Mouse (Mus musculus): ENCODE results near the gene Btn2a2. TPM values are rescaled to one million over a fixed set of nuclear protein-coding genes. Genes with fewer than 3 reads are reported as not detected.
A peak's percentile ranks its signal among the peaks of the same experiment; 100 is the strongest.

The Btn2a2 gene
- polyA plus RNA-seq, 1 experiment from 2014 or later: 0.14 TPM

GRCm38 (mm10) chr13:23503797-23504196, 15.1 kb upstream of the Btn2a2 start:
- DNase-seq (ENCODE audit: low spot score) (peak; percentile 80), ATAC-seq (replicated peaks; ENCODE audit: low FRiP score, low TSS enrichment, low read depth) (no peak)
- no peak overlapping the region for H3K9ac ChIP-seq (ENCODE audit: low read length)
- H3K4me1 ChIP-seq (replicated peaks; ENCODE audit: control insufficient read depth, insufficient read depth, low read length): peaks cover 19% of the 10 kb centered on the region
- no peak overlapping the region for H3K27ac ChIP-seq (ENCODE audit: low read depth)
- H3K4me3 ChIP-seq (ENCODE audit: low read depth, low read length): no peak overlapping the region
- H3K27me3 ChIP-seq (replicated peaks; ENCODE audit: control insufficient read depth, insufficient read depth, low read length): no peaks in the 10 kb centered on the region
- no peaks in the 10 kb centered on the region for H3K9me3 ChIP-seq (ENCODE audit: control insufficient read depth, low read length)
- no peaks in the 10 kb centered on the region for H3K36me3 ChIP-seq (ENCODE audit: control insufficient read depth, insufficient read depth, low read length)
- WGBS: 7% methylated on average over 9 of the region's 9 CpGs
- peak overlapping the region; percentile 29; the same call in 1 of the 2 replicates for H3K4me2 ChIP-seq (ENCODE audit: low read length)

- Histone ChIP-seq H3K4me2 (ENCODE audit: low read length) (no peak overlapping the region), H3K27me3 (replicated peaks; ENCODE audit: control insufficient read depth, insufficient read depth, low read length) (no peaks in the 10 kb centered on the region), H3K9me3 (ENCODE audit: control insufficient read depth, low read length) (no peaks in the 10 kb centered on the region), H3K36me3 (ENCODE audit: control insufficient read depth, insufficient read depth, low read length) (no peaks in the 10 kb centered on the region), H3K4me3 (ENCODE audit: low read depth, low read length) (no peak overlapping the region), H3K4me1 (replicated peaks; ENCODE audit: control insufficient read depth, insufficient read depth, low read length) (peaks cover 21% of the 10 kb centered on the region), H3K9ac (ENCODE audit: low read length) (no peak overlapping the region), H3K27ac (ENCODE audit: low read depth) (no peak overlapping the region)
- ATAC-seq (replicated peaks; ENCODE audit: low FRiP score, low TSS enrichment, low read depth) (no peak), DNase-seq (ENCODE audit: low spot score) (no peak)
- 54% methylated on average over 4 of the region's 4 CpGs for WGBS
Observed at GRCm38 (mm10) chr13:23502916-23503315, 14.3 kb upstream of the Btn2a2 start.

GRCm38 (mm10) chr13:23502031-23502567, 13.4 kb upstream of the Btn2a2 start:
- peaks cover 24% of the 10 kb centered on the region for H3K4me1 ChIP-seq (replicated peaks; ENCODE audit: control insufficient read depth, insufficient read depth, low read length)
- 42% methylated on average over 9 of the region's 9 CpGs for WGBS
- H3K9me3 ChIP-seq (ENCODE audit: control insufficient read depth, low read length): no peaks in the 10 kb centered on the region
- H3K4me2 ChIP-seq (ENCODE audit: low read length): peak overlapping the region; percentile 42
- no peak overlapping the region for H3K9ac ChIP-seq (ENCODE audit: low read length)
- no peaks in the 10 kb centered on the region for H3K27me3 ChIP-seq (replicated peaks; ENCODE audit: control insufficient read depth, insufficient read depth, low read length)
- DNase-seq (ENCODE audit: low spot score) (no peak), ATAC-seq (replicated peaks; ENCODE audit: low FRiP score, low TSS enrichment, low read depth) (no peak)
- no peaks in the 10 kb centered on the region for H3K36me3 ChIP-seq (ENCODE audit: control insufficient read depth, insufficient read depth, low read length)
- H3K27ac ChIP-seq (ENCODE audit: low read depth): no peak overlapping the region
- no peak overlapping the region for H3K4me3 ChIP-seq (ENCODE audit: low read depth, low read length)

GRCm38 (mm10) chr13:23501511-23501910, 12.9 kb upstream of the Btn2a2 start:
- no peak overlapping the region for H3K9ac ChIP-seq (ENCODE audit: low read length)

GRCm38 (mm10) chr13:23500424-23501200, 12.0 kb upstream of the Btn2a2 start:
- 10% methylated on average over 17 of the region's 17 CpGs for WGBS
- DNase-seq (ENCODE audit: low spot score) (peak; percentile 87), ATAC-seq (replicated peaks; ENCODE audit: low FRiP score, low TSS enrichment, low read depth) (peak; percentile 84)
- Histone ChIP-seq H3K9me3 (ENCODE audit: control insufficient read depth, low read length) (no peaks in the 10 kb centered on the region), H3K4me2 (ENCODE audit: low read length) (peak overlapping the region; percentile 42), H3K4me3 (ENCODE audit: low read depth, low read length) (no peak overlapping the region), H3K4me1 (replicated peaks; ENCODE audit: control insufficient read depth, insufficient read depth, low read length) (peaks cover 21% of the 10 kb centered on the region), H3K9ac (ENCODE audit: low read length) (no peak overlapping the region), H3K27me3 (replicated peaks; ENCODE audit: control insufficient read depth, insufficient read depth, low read length) (no peaks in the 10 kb centered on the region), H3K27ac (ENCODE audit: low read depth) (no peak overlapping the region), H3K36me3 (ENCODE audit: control insufficient read depth, insufficient read depth, low read length) (no peaks in the 10 kb centered on the region)

More at GRCm38 (mm10) chr13:23501511-23501910, 12.9 kb upstream of the Btn2a2 start:
- no peaks in the 10 kb centered on the region for H3K9me3 ChIP-seq (ENCODE audit: control insufficient read depth, low read length)
- H3K4me3 ChIP-seq (ENCODE audit: low read depth, low read length): no peak overlapping the region
- DNase-seq (ENCODE audit: low spot score): no peak
- H3K27ac ChIP-seq (ENCODE audit: low read depth): no peak overlapping the region
- WGBS: 27% methylated on average over 5 of the region's 5 CpGs
- H3K36me3 ChIP-seq (ENCODE audit: control insufficient read depth, insufficient read depth, low read length): no peaks in the 10 kb centered on the region
- H3K4me1 ChIP-seq (replicated peaks; ENCODE audit: control insufficient read depth, insufficient read depth, low read length): peaks cover 28% of the 10 kb centered on the region
- H3K27me3 ChIP-seq (replicated peaks; ENCODE audit: control insufficient read depth, insufficient read depth, low read length): no peaks in the 10 kb centered on the region
- no peak for ATAC-seq (replicated peaks; ENCODE audit: low FRiP score, low TSS enrichment, low read depth)
- H3K4me2 ChIP-seq (ENCODE audit: low read length): peak overlapping the region; percentile 42

- no peak overlapping the region for H3K9ac ChIP-seq (ENCODE audit: low read length)
- no peak overlapping the region for H3K4me2 ChIP-seq (ENCODE audit: low read length)
- DNase-seq (ENCODE audit: low spot score) (no peak), ATAC-seq (replicated peaks; ENCODE audit: low FRiP score, low TSS enrichment, low read depth) (no peak)
- no peaks in the 10 kb centered on the region for H3K36me3 ChIP-seq (ENCODE audit: control insufficient read depth, insufficient read depth, low read length)
- H3K27ac ChIP-seq (ENCODE audit: low read depth): no peak overlapping the region
- no peaks in the 10 kb centered on the region for H3K27me3 ChIP-seq (replicated peaks; ENCODE audit: control insufficient read depth, insufficient read depth, low read length)
- no peaks in the 10 kb centered on the region for H3K9me3 ChIP-seq (ENCODE audit: control insufficient read depth, low read length)
- H3K4me1 ChIP-seq (replicated peaks; ENCODE audit: control insufficient read depth, insufficient read depth, low read length): peaks cover 21% of the 10 kb centered on the region
- H3K4me3 ChIP-seq (ENCODE audit: low read depth, low read length): no peak overlapping the region
- WGBS: 25% methylated on average over 7 of the region's 7 CpGs
Observed at GRCm38 (mm10) chr13:23499943-23500342, 11.3 kb upstream of the Btn2a2 start.

- H3K9me3 ChIP-seq (ENCODE audit: control insufficient read depth, low read length): no peaks in the 10 kb centered on the region
- ATAC-seq (replicated peaks; ENCODE audit: low FRiP score, low TSS enrichment, low read depth): no peak
Observed at GRCm38 (mm10) chr13:23498653-23499052, 10.0 kb upstream of the Btn2a2 start.

GRCm38 (mm10) chr13:23497656-23498321, 9.1 kb upstream of the Btn2a2 start:
- H3K4me1 ChIP-seq (replicated peaks; ENCODE audit: control insufficient read depth, insufficient read depth, low read length): peaks cover 17% of the 10 kb centered on the region
- H3K4me3 ChIP-seq (ENCODE audit: low read depth, low read length): peak overlapping the region; percentile 28
- peak; percentile 77 for DNase-seq (ENCODE audit: low spot score)
- H3K9ac ChIP-seq (ENCODE audit: low read length): no peak overlapping the region
- H3K36me3 ChIP-seq (ENCODE audit: control insufficient read depth, insufficient read depth, low read length): no peaks in the 10 kb centered on the region
- H3K9me3 ChIP-seq (ENCODE audit: control insufficient read depth, low read length): no peaks in the 10 kb centered on the region
- H3K27me3 ChIP-seq (replicated peaks; ENCODE audit: control insufficient read depth, insufficient read depth, low read length): no peaks in the 10 kb centered on the region
- 10% methylated on average over 19 of the region's 19 CpGs for WGBS
- ATAC-seq (replicated peaks; ENCODE audit: low FRiP score, low TSS enrichment, low read depth): no peak
- peak overlapping the region; percentile 50 for H3K4me2 ChIP-seq (ENCODE audit: low read length)
- H3K27ac ChIP-seq (ENCODE audit: low read depth): no peak overlapping the region

More at GRCm38 (mm10) chr13:23498653-23499052, 10.0 kb upstream of the Btn2a2 start:
- no peak overlapping the region for H3K27ac ChIP-seq (ENCODE audit: low read depth)
- no peak for DNase-seq (ENCODE audit: low spot score)
- no peaks in the 10 kb centered on the region for H3K36me3 ChIP-seq (ENCODE audit: control insufficient read depth, insufficient read depth, low read length)
- H3K27me3 ChIP-seq (replicated peaks; ENCODE audit: control insufficient read depth, insufficient read depth, low read length): no peaks in the 10 kb centered on the region
- H3K4me2 ChIP-seq (ENCODE audit: low read length): peak overlapping the region; percentile 50
- H3K9ac ChIP-seq (ENCODE audit: low read length): no peak overlapping the region
- H3K4me1 ChIP-seq (replicated peaks; ENCODE audit: control insufficient read depth, insufficient read depth, low read length): peaks cover 21% of the 10 kb centered on the region
- peak overlapping the region; percentile 28 for H3K4me3 ChIP-seq (ENCODE audit: low read depth, low read length)
- 7% methylated on average over 10 of the region's 10 CpGs for WGBS
